ENCODE assay signal across 7 mouse cellular contexts in genomic region chr3:129213633-129214145, GRCm38 (mm10). TPM values are rescaled to one million over a fixed set of nuclear protein-coding genes. Genes with fewer than 3 reads are reported as not detected.
DNase-seq lines count a peak whose midpoint lies in the region; ATAC-seq lines count a peak whose summit lies in the region.

No protein-coding gene starts in this region.

- peak; percentile 93 for ATAC-seq in hindbrain, embryonic 16.5 days
- ATAC-seq in liver, embryonic 13.5 days (ENCODE audit: low read depth) = peak; percentile 83

- peaks cover 59% of the 10 kb centered on the region for H3K27me3 ChIP-seq in hindbrain, embryonic 16.5 days (replicated peaks; ENCODE audit: control insufficient read depth, insufficient read depth, low read length)
- peaks cover 100% of the 10 kb centered on the region for H3K27me3 ChIP-seq in liver, embryonic 13.5 days

- peak; percentile 85 for DNase-seq in WW6 (ENCODE audit: low read depth, low spot score)
- peak; percentile 63 for DNase-seq in c-Kit-positive CD71-negative TER-119-negative erythroid progenitor cells, embryonic 14.5 days (ENCODE audit: low read depth)
- DNase-seq in gastrocnemius, postnatal 10 days = peak; percentile 90
- DNase-seq in liver, embryonic 13.5 days = peak; percentile 38
- peak; percentile 77 to 80 for DNase-seq in natural killer cell, adult 2 months (ENCODE audit: low spot score in 2 of 2)
- peak; percentile 86 for DNase-seq in thymus, postnatal 4 days

- H3K9ac ChIP-seq in hindbrain, embryonic 16.5 days (ENCODE audit: low read depth, low read length) = peak overlapping the region; percentile 41; the same call in 1 of the 2 replicates
- H3K9ac ChIP-seq in liver, embryonic 13.5 days = no peak overlapping the region

- no peaks in the 10 kb centered on the region for H3K9me3 ChIP-seq in hindbrain, embryonic 16.5 days (ENCODE audit: control insufficient read depth, low read length)
- H3K9me3 ChIP-seq in liver, embryonic 13.5 days (replicated peaks) = no peaks in the 10 kb centered on the region

- under 1% methylated on average over 39 of the region's 39 CpGs for WGBS in hindbrain, embryonic 16.5 days
- under 1% methylated on average over 39 of the region's 39 CpGs for WGBS in liver, embryonic 13.5 days (ENCODE audit: insufficient replicate concordance)

- no peaks in the 10 kb centered on the region for H3K36me3 ChIP-seq in hindbrain, embryonic 16.5 days (ENCODE audit: control insufficient read depth, insufficient read depth, low read length)
- no peaks in the 10 kb centered on the region for H3K36me3 ChIP-seq in liver, embryonic 13.5 days

- H3K4me3 ChIP-seq in hindbrain, embryonic 16.5 days (ENCODE audit: low read length) = peak overlapping the region; percentile 42
- peak overlapping the region; percentile 56 for H3K4me3 ChIP-seq in liver, embryonic 13.5 days (replicated peaks)

- H3K27ac ChIP-seq in hindbrain, embryonic 16.5 days (ENCODE audit: low read depth, low read length) = no peak overlapping the region
- H3K27ac ChIP-seq in liver, embryonic 13.5 days = no peak overlapping the region

- H3K4me1 ChIP-seq in hindbrain, embryonic 16.5 days (ENCODE audit: control insufficient read depth, insufficient read depth, low read depth, low read length) = peaks cover 12% of the 10 kb centered on the region
- 0 out of 2 replicates have a peak, but pooled peaks cover 3% of the 10 kb centered on the region for H3K4me1 ChIP-seq in liver, embryonic 13.5 days (replicated peaks)

- H3K4me2 ChIP-seq in hindbrain, embryonic 16.5 days (ENCODE audit: low read length) = peak overlapping the region; percentile 70
- H3K4me2 ChIP-seq in liver, embryonic 13.5 days = peak overlapping the region; percentile 67

RNA-seq across cellular contexts. Expression of gene Pitx2, which starts 14.0 kb away (rescaled TPM):
- total RNA-seq in gastrocnemius, postnatal 10 days (2021) = 1 to 10 TPM; 8.8 to 9.2 TPM
- polyA plus RNA-seq in hindbrain, embryonic 16.5 days (2015; fragmentation: Nextera tagmentation; extraction: Ambion mirVana) = 2.7 and 3.1 TPM in 2 replicates
- polyA plus RNA-seq in liver, embryonic 13.5 days (2015; fragmentation: Nextera tagmentation; extraction: Ambion mirVana) = 2.3 and 3.0 TPM in 2 replicates

Comparison
In these comparisons a context has a peak if more than half of its experiments do, and no peak if none do; other contexts are left out.
1. DNase-seq: peak in every context shown above with its lines; median percentile 90 in gastrocnemius, postnatal 10 days; 86 in thymus, postnatal 4 days; 85 in WW6; 78 in natural killer cell, adult 2 months; 63 in c-Kit-positive CD71-negative TER-119-negative erythroid progenitor cells, embryonic 14.5 days; 38 in liver, embryonic 13.5 days.